Mouse (Mus musculus) heart, adult 2 months (tissue): ENCODE measurements around the gene 3110009E18Rik. TPM values are rescaled to one million over a fixed set of nuclear protein-coding genes. Genes with fewer than 3 reads are reported as not detected.
A peak's percentile ranks its signal among the peaks of the same experiment; 100 is the strongest.

Experiments used
- DNase-seq, 2 experiments: peaks; one replicate each; pipeline ENCODE4 v3.0.0; 2021
- H3K27ac ChIP-seq: fragments of 200-600 bp; 2 replicates; pipeline ENCODE4 v1.8.1; 2022
- H3K27me3 ChIP-seq: fragments of 200-500 bp; 2 replicates; pipeline ENCODE4 v1.6.1; 2012; ENCODE audit warnings: mild to moderate bottlenecking, low read length, inconsistent platforms, mixed read lengths; ENCODE audit not compliant: control insufficient read depth, insufficient read depth
- H3K36me3 ChIP-seq: fragments of 200-500 bp; 2 replicates; pipeline ENCODE4 v1.6.1; 2012; ENCODE audit warnings: low read length, inconsistent platforms; ENCODE audit not compliant: control insufficient read depth, insufficient read depth
- H3K4me1 ChIP-seq: fragments of 200-500 bp; 2 replicates; pipeline ENCODE4 v1.6.1; 2011; ENCODE audit warnings: low read length; ENCODE audit not compliant: control insufficient read depth, insufficient read depth
- H3K4me3 ChIP-seq: fragments of 200-600 bp; 2 replicates; pipeline ENCODE4 v1.8.1; 2022
- H3K79me2 ChIP-seq: fragments of 200-500 bp; replicated peaks from 2 replicates; pipeline ENCODE4 v1.6.1; 2012; ENCODE audit warnings: mild to moderate bottlenecking, inconsistent platforms, low read length, moderate library complexity, mixed read lengths; ENCODE audit not compliant: control insufficient read depth, insufficient read depth
- H3K9ac ChIP-seq: fragments of 200-500 bp; 2 replicates; pipeline ENCODE4 v1.6.1; 2012; ENCODE audit warnings: low read depth, mild to moderate bottlenecking, control low read depth, inconsistent platforms, low read length, mixed read lengths
- CTCF ChIP-seq: fragments of 200-600 bp; IDR thresholded peaks from 2 replicates; pipeline ENCODE4 v1.8.1; 2022; ENCODE audit warnings: antibody characterized with exemption, mild to moderate bottlenecking, moderate library complexity
- EP300 ChIP-seq: fragments of 200-500 bp; IDR thresholded peaks from 2 replicates; pipeline ENCODE4 v1.6.1; 2011; ENCODE audit warnings: low read depth, low read length, control low read depth; ENCODE audit not compliant: insufficient read depth
- POLR2A ChIP-seq: fragments of 200-500 bp; IDR thresholded peaks from 2 replicates; pipeline ENCODE4 v1.6.1; 2011; ENCODE audit warnings: mild to moderate bottlenecking, low read depth, low read length, control low read depth; ENCODE audit not compliant: insufficient read depth
- whole genome bisulfite sequencing: fragments of 180-500 bp; shearing (Covaris S2); methylation state at CpG from one replicate; pipeline ENCODE4 v1.1.7; 2018; 5-methylcytosine and 5-hydroxymethylcytosine counted together
- intact Hi-C: fragments of 180-260 bp; cut with DNase I; formaldehyde crosslinking; loops from one replicate; pipeline ENCODE4 v1.15.1; 2025
- polyA plus RNA-seq: library from polyadenylated mRNA; depleted of rRNA; stranded (reverse); fragments of >200 nt; gene quantifications from 2 replicates; pipeline ENCODE4 v1.2.3, GENCODE M21; 2012
- total RNA-seq, 2 experiments: library from RNA; stranded (reverse); gene quantifications; 2 replicates each; pipeline ENCODE4 v1.2.3; 2021

Gene 3110009E18Rik
- total and polyA plus RNA-seq, 3 experiments = 2.5 to 5.8 (median 5.2) TPM

DNA sequence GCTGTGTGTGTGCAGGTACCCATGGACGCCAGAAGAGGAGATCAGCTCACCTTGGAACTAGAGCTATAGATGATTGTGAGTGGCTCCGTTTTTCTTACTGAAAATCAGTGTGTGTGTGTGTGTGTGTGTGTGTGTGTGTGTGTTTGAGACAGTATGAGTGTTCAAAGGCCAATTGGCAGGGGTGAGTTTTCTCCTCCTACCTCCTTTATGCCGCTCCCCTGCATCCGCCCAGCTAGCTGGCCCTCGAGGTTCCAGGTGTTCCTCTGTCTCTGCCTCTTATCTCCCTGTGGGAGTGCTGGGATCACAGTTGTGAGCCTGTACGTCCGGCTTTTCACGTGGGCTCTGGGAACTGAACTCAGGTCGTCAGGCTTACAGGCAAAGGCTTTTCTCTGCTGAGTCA lies 5.3 kb downstream of the 3110009E18Rik start:
- Histone ChIP-seq H3K4me1 (no peaks in the 10 kb centered on the region; the same call in 1 of the 2 replicates), H3K36me3 (no peaks in the 10 kb centered on the region), H3K79me2 (no peaks in the 10 kb centered on the region), H3K27ac (no peak overlapping the region), H3K27me3 (no peaks in the 10 kb centered on the region), H3K4me3 (no peak overlapping the region), H3K9ac (no peak overlapping the region)
- WGBS = 70% methylated on average over 9 of the region's 9 CpGs
- no peak for DNase-seq
- intact Hi-C loops = no loop called here
- TF ChIP-seq EP300 (no peak), POLR2A (no peak), CTCF (no peak)

DNA sequence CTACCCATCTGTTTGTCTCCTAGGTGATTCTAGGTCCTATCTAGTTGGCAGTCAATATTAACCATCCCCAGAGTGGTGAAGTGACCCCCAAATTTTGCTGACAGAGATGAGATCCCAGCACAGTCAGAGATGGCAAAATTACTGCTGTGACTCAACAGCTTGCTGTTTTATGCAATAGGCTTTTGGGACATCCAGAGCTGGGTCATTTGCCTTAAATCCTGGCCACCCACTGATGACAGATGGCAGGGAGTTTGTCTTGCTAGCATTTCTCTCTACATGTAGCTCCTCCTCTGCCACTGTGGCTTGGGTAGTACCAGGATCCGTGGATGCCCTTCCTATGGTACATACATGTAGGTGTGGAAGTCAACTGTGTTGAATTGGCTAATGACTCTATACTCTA lies 11.4 kb downstream of the 3110009E18Rik start:
- Histone ChIP-seq H3K79me2 (no peaks in the 10 kb centered on the region), H3K36me3 (no peaks in the 10 kb centered on the region), H3K4me1 (no peaks in the 10 kb centered on the region), H3K27me3 (no peaks in the 10 kb centered on the region), H3K9ac (no peak overlapping the region), H3K4me3 (no peak overlapping the region), H3K27ac (no peak overlapping the region)
- intact Hi-C loops = no loop called here
- WGBS = 86% methylated on average over 1 of the region's 1 CpGs
- TF ChIP-seq POLR2A (no peak), CTCF (no peak), EP300 (no peak)
- DNase-seq = no peak

DNA sequence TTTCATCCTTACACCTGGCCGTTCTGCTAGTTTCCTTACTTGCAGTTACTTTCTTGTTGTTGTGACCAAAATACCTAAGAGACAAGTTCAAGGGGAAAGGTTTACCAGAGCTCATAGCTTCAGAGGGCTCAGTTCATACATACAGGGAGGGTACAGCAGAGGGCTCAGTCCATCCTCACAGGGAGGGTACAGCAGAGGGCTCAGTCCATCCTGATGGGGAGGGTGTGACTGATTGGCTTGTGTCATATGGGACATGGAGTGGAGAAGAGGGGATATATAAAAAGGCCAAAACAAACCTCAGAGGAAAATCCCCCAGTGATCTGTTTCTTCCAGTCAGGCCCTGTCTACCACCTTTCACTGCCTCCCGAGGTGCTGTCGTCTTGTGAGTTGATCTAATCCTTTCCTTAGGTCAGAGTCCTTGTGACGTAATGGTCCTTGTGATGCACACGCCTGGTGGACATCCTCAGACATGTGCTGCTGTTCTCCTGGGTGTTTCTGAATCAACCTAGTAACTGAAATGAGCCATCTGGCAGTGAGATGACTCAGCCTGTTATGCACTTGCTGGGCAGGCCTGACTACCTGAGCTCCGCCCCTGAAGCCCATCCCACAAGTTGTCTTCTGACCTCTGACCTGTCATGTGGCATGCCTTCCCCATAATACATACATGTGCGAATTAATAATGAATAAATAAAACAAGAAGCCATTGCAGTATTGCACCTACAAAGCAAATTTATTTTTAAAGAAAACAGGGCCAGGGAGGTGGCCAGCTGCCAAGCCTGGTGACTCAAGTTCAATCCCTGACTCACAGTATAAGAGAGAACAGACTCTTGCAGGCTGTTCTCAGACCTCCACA lies 15.2 kb downstream of the 3110009E18Rik start:
- no peak for DNase-seq
- no peak overlapping the region for H3K9ac ChIP-seq
- no peak overlapping the region for H3K27ac ChIP-seq
- H3K4me1 ChIP-seq = no peaks in the 10 kb centered on the region
- intact Hi-C loops = no loop called here
- 71% methylated on average over 7 of the region's 7 CpGs for WGBS
- H3K4me3 ChIP-seq = no peak overlapping the region
- no peaks in the 10 kb centered on the region for H3K27me3 ChIP-seq
- no peak for TF ChIP-seq CTCF
- TF ChIP-seq POLR2A = no peak
- no peak for TF ChIP-seq EP300
- H3K36me3 ChIP-seq = no peaks in the 10 kb centered on the region
- H3K79me2 ChIP-seq = no peaks in the 10 kb centered on the region

DNA sequence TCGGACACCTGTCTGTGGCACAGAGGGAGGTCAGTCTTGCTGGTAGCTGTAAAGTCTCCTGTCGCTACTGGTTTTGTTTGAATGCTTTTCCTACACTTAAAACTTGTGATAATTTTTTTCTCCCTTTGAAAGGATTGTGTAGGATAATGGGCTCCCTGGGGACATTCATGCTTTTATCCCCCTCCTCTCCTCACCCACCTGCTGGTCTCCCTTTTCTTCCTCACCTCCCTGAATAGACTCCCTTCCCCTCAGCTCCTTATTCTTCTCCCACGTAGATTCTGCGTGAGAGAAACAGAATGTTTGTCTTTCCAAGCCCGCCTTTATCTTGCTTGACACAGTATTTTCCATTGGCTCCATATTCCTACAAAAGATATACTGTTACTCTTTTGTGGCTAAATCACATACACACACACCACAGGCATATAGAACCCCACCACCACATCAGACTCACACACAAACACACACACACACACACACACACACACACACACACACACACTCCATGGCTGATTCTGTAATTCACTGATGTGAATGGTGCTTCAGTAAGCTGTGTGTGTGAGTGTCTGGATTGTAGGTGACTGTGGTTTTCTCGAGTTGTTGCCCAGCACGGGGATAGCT lies 18.0 kb downstream of the 3110009E18Rik start:
- DNase-seq = no peak
- H3K27me3 ChIP-seq = no peaks in the 10 kb centered on the region
- TF ChIP-seq EP300 (no peak), CTCF (no peak), POLR2A (no peak)
- no peaks in the 10 kb centered on the region for H3K4me1 ChIP-seq
- no peak overlapping the region for H3K4me3 ChIP-seq
- no peak overlapping the region for H3K27ac ChIP-seq
- intact Hi-C loops = no loop called here
- H3K36me3 ChIP-seq = no peaks in the 10 kb centered on the region
- WGBS = 50% methylated on average over 7 of the region's 7 CpGs
- no peaks in the 10 kb centered on the region for H3K79me2 ChIP-seq
- no peak overlapping the region for H3K9ac ChIP-seq

DNA sequence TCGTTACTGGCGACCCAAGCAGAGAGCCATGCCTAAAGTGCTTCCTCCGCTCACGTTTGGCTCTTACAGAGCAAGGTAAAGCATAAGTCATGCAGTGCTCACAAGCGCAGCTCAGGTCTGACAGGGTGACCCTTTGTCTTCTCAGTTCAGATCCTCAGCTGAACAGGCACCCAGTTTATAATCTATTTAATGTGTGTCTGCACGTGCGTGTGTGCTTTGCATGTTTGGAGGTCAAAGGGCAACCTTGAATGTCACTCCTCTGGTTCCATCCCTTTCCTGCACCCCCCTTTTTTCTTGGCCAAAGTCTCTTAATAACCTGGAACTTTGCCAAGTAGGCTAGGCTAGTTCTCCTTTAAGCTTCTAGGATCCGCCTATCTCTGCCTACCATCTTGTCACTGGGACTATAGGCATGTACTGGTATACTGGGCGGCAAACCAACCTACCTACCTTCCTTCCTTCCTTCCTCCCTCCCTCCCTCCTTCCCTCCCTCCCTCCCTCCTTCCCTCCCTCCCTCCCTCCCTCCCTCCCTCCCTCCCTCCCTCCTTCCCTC lies 19.2 kb downstream of the 3110009E18Rik start:
- H3K4me3 ChIP-seq = no peak overlapping the region
- no peaks in the 10 kb centered on the region for H3K4me1 ChIP-seq
- no peak for DNase-seq
- intact Hi-C loops = no loop called here
- no peaks in the 10 kb centered on the region for H3K79me2 ChIP-seq
- WGBS = 81% methylated on average over 9 of the region's 9 CpGs
- no peak overlapping the region for H3K27ac ChIP-seq
- H3K27me3 ChIP-seq = no peaks in the 10 kb centered on the region
- TF ChIP-seq POLR2A (no peak), EP300 (no peak), CTCF (no peak)
- no peaks in the 10 kb centered on the region for H3K36me3 ChIP-seq
- H3K9ac ChIP-seq = no peak overlapping the region

DNA sequence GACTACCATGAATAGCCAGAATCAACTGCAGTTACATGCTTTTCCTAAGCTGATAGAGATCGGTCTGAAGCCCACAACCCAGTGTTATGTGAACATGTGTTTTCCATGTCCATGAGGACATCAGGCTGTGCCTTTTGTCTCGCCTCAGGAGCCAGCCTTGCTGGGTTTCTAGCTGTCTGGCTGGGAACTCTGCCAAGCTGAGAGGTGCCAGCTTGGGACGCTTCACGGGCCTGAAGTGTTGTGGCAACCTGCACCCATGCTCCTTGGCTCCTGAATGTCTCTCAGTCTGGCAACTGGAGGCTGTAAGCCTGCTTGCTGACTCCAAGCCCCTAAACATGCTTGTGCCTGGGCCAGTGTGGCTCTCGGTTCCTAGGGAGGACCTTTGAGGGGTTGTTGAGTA lies 21.6 kb downstream of the 3110009E18Rik start:
- Histone ChIP-seq H3K36me3 (no peaks in the 10 kb centered on the region), H3K79me2 (no peaks in the 10 kb centered on the region), H3K4me3 (no peak overlapping the region), H3K4me1 (no peaks in the 10 kb centered on the region), H3K27ac (no peak overlapping the region), H3K27me3 (no peaks in the 10 kb centered on the region), H3K9ac (no peak overlapping the region)
- intact Hi-C loops = no loop called here
- DNase-seq = peak; percentile 66 to 78
- no peak for TF ChIP-seq CTCF
- no peak for TF ChIP-seq POLR2A
- TF ChIP-seq EP300 = no peak
- WGBS = 53% methylated on average over 5 of the region's 5 CpGs
